Mouse (Mus musculus) macrophage (primary cell): Measurements from ENCODE around the gene Ankfn1. TPM values are rescaled to one million over a fixed set of nuclear protein-coding genes. Genes with fewer than 3 reads are reported as not detected.

Experiments used
- H3K27ac ChIP-seq: fragments of 350-480 bp; formaldehyde crosslinking; 2 replicates; pipeline ENCODE4 v1.9.0; 2021
- H3K36me3 ChIP-seq: fragments of 350-480 bp; formaldehyde crosslinking; 2 replicates; pipeline ENCODE4 v1.9.0; 2021; ENCODE audit errors: inconsistent target
- H3K4me3 ChIP-seq: fragments of 350-480 bp; formaldehyde crosslinking; 2 replicates; pipeline ENCODE4 v1.9.0; 2021; ENCODE audit errors: inconsistent target
- H3K79me2 ChIP-seq: fragments of 350-480 bp; formaldehyde crosslinking; 2 replicates; pipeline ENCODE4 v1.9.0; 2021; ENCODE audit errors: inconsistent target
- WGBS: methylation state at CpG from one replicate; pipeline ENCODE4 v1.1.7; 2026; ENCODE audit warnings: inconsistent platforms; ENCODE audit not compliant: missing documents; 5-methylcytosine and 5-hydroxymethylcytosine counted together
- polyA plus RNA-seq: library from polyadenylated mRNA; stranded (reverse); fragments of 250-400 nt; gene quantifications from 3 replicates; pipeline ENCODE4 v1.2.4, GENCODE M21; 2018; ENCODE audit warnings: inconsistent platforms
- total RNA-seq, 78 experiments: library from RNA; depleted of rRNA; stranded (reverse); fragments of 250-400 nt; gene quantifications; 1 replicate in 9 of 78; 2 replicates in 24 of 78; 3 replicates in 43 of 78; 4 replicates in 2 of 78; pipeline ENCODE4 v1.2.4; 2018; ENCODE audit warnings: inconsistent platforms in 56 of 78

Gene Ankfn1
- not detected for total RNA-seq (2018; cell fraction: chromatin; rRNA removed)
- not detected for total RNA-seq (2018; cell fraction: cytosol; rRNA removed)
- total RNA-seq (2018; cell fraction: nucleus; rRNA removed) = not detected
- not detected in 3 replicates for polyA plus RNA-seq

DNA sequence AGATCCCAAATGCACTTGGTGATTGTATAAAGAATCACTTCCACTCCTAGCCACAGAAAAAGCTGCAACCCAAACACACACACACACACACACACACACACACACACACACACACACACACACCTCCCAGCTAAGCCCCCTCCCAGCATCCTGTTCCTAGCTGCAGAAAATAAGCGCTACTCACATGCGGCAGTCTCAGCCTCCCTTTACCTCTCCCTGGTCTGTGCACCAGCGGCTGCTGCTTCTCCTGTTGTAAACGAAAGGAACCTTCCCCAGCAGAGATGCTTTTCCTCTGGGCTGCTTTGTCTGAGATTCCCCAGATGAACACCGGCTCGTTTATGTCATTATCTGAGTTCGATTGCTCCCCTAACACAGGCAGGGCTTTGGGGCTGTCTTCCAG is at the start of gene Ankfn1:
TSS of gene Ankfn1 (minus strand) at position 223 of the 400 bp plus-strand sequence.
- Histone ChIP-seq H3K36me3 (no peaks in the 10 kb centered on the region), H3K4me3 (no peak within 1 kb of the TSS), H3K79me2 (no peaks in the 10 kb centered on the region), H3K27ac (no peak within 1 kb of the TSS)
- WGBS = 19% methylated on average over 6 of the region's 7 CpGs

DNA sequence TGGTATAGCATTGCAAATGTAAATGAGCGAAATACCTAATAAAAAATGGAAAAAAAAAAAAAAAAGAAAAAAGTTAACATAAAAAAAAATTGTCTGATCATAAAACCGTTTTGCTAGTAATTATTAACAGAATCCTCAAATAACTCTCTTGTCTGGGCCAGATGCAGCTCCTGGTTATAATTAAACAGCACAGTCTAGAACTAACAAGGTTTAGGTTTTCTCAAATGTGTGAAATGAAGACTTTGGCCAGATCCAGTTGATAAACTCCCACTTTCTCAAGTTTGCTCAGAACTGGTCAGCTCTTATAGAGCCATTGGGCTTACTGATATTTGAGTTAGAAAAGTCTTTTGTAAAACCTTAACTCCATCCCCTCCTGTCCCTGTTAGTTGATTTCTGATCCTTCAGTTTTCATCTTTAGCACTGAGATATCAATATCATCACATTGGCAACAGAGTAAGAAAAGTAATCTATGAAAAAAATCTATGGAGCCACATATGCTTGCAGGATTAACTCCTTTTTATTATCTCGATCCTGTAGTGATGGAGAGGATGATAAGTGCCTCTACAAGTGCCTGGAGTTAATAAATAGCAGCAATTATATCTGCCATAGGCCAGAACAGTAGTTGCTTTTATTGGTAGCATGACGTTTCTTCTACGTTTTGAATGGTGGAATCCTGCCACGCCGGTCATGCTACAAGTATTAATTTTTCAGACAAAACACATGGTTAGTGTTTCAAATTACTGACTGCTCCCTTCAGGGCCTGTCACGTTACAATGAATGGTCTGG is 46.4 kb upstream of the Ankfn1 start:
- no peak overlapping the region for H3K27ac ChIP-seq
- WGBS = 88% methylated on average over 7 of the region's 8 CpGs
- no peak overlapping the region for H3K4me3 ChIP-seq
- no peaks in the 10 kb centered on the region for H3K36me3 ChIP-seq
- no peaks in the 10 kb centered on the region for H3K79me2 ChIP-seq

DNA sequence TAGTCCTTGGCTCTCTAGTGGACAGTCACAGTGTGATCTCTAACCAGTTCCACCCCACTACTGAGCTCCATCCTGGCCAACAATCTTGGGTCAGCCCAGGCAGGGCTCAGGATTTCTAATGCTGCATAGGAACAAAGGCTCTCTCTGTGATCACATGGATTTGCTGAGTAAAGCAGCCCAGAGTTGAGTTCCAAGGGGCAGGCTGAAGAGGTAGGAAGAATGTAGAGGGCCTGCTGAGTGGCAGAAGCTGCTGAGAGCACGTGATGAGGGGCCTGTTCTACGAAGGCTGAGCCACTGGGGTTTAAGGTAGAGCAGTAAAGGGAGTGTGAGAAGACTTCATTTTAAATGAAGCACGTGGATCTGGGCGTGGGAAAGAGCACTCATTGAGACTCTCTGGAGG is 41.1 kb upstream of the Ankfn1 start:
- WGBS = 70% methylated on average over 4 of the region's 4 CpGs
- H3K27ac ChIP-seq = no peak overlapping the region
- H3K36me3 ChIP-seq = no peaks in the 10 kb centered on the region
- H3K79me2 ChIP-seq = no peaks in the 10 kb centered on the region
- no peak overlapping the region for H3K4me3 ChIP-seq

DNA sequence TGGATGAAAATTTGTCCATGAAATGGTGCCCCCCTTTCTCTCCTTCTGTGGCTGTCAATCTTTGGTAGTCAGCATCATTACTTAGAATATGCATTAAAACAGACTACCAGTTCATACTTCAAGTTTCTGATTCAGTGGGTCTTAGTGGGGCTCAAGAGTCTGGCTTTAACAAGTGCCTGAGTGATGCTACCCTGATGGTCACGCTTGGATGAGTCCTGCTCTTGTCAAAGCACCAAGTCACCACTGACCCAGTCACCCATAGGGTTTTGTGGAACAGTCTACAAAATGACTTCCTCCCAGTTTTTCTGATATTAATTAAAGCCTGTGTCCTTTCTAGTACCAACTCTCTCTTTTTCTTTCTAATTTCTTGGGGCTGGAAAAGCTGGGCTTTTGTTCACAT is 34.0 kb upstream of the Ankfn1 start:
- Histone ChIP-seq H3K4me3 (no peak overlapping the region), H3K36me3 (no peaks in the 10 kb centered on the region), H3K79me2 (no peaks in the 10 kb centered on the region), H3K27ac (no peak overlapping the region)
- 93% methylated on average over 1 of the region's 1 CpGs for WGBS

DNA sequence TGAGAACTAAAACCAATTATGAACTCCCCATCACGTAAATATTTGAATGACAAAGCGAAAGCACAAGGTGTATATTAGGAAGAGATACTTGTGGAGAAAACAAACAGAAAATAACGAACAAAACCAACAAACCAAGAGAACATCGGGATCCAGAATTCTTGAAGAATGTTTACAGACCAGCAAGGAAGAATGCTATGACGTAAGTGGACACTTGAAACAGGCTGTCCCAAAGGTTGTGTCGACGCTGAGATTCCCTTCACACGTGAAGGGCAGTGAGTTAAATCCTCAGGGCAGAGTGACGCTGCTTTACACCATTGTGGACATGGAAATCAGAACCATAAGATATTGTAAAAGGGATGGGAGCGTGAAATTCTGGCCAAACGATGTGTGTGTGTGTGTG is 30.5 kb upstream of the Ankfn1 start:
- 87% methylated on average over 10 of the region's 11 CpGs for WGBS
- H3K4me3 ChIP-seq = no peak overlapping the region
- H3K27ac ChIP-seq = no peak overlapping the region
- no peaks in the 10 kb centered on the region for H3K79me2 ChIP-seq
- no peaks in the 10 kb centered on the region for H3K36me3 ChIP-seq

DNA sequence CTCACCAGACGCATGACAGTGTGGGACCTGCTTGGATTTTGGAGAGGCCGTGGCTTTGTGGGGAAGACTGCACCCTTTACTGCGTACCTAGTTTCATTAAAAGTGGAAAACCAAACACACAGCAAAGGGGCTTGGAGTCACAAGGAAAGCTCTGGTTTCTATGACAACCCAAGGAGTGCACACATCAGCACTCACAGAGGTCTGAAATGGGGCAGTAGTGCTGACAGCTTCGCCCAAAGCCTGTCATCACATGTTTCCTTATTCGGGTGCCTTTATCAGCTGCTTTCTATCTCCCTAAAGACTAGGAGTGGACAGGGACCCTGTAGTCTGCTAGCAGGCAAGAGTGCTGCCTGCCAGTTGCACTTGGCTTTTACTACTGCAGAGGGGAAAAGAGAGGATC is 27.4 kb upstream of the Ankfn1 start:
- no peaks in the 10 kb centered on the region for H3K36me3 ChIP-seq
- H3K79me2 ChIP-seq = no peaks in the 10 kb centered on the region
- no peak overlapping the region for H3K4me3 ChIP-seq
- 78% methylated on average over 5 of the region's 5 CpGs for whole genome bisulfite sequencing
- H3K27ac ChIP-seq = no peak overlapping the region

DNA sequence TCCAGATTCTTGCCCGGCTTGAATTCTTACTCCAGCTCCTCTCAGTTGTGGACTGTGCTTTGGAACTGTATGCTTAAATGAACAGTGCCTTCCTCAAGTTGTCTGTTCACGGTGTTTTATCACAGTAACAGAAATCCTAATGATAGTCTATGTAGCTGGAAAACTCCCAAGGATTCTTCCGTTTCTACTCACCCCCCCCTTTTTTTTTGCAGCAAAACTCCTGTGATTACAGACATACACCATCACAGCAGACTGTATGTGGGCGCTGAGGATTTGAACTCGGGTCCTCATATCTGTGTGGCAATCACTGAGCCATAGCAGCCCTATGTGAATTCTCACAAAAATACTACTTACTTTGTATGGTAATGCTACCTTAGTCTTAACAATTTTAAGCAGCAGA is 26.5 kb upstream of the Ankfn1 start:
- 80% methylated on average over 5 of the region's 5 CpGs for WGBS
- Histone ChIP-seq H3K79me2 (no peaks in the 10 kb centered on the region), H3K4me3 (no peak overlapping the region), H3K36me3 (no peaks in the 10 kb centered on the region), H3K27ac (no peak overlapping the region)

DNA sequence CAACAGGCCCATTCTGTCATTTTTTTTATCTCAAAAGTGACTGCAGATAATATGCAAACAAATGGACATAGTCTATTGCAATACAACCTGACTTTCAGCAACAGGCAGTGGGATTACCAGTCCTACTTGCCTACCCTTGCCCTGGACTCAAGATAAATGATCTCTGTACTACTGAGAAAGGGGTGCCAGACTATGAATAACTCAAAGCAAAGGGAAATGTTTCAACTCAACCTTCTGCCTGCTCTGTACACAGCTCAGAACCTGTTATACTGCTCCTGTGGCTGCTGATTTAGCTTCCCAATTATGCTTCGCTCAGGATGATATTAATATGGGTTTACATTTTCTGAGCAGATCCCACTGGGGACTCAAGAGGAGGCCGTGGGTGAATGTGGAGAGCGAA is 15.3 kb upstream of the Ankfn1 start:
- 87% methylated on average over 3 of the region's 3 CpGs for WGBS
- Histone ChIP-seq H3K4me3 (no peak overlapping the region), H3K36me3 (no peaks in the 10 kb centered on the region), H3K27ac (no peak overlapping the region), H3K79me2 (no peaks in the 10 kb centered on the region)

DNA sequence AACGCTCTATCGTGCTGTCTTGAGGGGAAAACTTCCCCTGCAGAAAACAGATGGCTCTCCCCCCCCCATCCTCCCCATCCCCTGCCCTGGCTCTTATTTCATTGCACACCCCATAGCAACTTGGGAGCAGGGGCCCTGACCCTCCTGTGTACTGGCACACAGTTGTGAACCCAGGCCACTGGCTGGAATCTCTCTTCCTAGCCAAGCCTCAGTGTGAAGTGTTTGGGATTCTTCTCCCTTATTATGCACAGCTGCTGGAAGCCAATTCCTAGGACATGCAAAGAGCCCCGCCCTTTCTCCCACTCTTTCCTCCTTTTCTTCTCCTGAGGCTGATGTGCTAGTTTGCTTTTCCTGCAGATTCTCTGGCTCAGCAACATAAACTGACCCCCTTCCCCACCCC is 1.4 kb downstream of the Ankfn1 start:
- H3K36me3 ChIP-seq = no peaks in the 10 kb centered on the region
- WGBS = 73% methylated on average over 3 of the region's 3 CpGs
- H3K4me3 ChIP-seq = no peak overlapping the region
- H3K79me2 ChIP-seq = no peaks in the 10 kb centered on the region
- no peak overlapping the region for H3K27ac ChIP-seq

DNA sequence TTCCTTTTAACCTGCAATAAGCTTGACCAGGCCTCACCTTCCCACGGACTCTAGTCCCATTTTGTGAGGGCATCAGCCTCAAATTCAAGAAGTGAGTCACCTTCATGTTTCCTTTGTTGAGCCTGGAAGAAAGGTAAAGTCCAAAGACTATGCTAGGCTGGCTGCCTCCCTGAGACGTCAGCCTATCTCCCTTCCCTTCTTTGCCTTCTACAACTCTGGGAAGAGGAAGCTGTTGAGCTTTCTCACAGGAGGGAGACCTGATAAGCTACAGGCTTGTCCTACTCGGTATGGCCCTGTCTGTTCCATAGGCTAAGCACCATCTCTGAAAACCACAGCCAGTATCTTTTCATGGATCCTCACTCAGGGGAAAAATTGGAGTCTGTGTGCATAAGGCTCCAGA is 2.5 kb downstream of the Ankfn1 start:
- no peaks in the 10 kb centered on the region for H3K79me2 ChIP-seq
- H3K36me3 ChIP-seq = no peaks in the 10 kb centered on the region
- no peak overlapping the region for H3K27ac ChIP-seq
- H3K4me3 ChIP-seq = no peak overlapping the region
- WGBS = 45% methylated on average over 3 of the region's 3 CpGs

DNA sequence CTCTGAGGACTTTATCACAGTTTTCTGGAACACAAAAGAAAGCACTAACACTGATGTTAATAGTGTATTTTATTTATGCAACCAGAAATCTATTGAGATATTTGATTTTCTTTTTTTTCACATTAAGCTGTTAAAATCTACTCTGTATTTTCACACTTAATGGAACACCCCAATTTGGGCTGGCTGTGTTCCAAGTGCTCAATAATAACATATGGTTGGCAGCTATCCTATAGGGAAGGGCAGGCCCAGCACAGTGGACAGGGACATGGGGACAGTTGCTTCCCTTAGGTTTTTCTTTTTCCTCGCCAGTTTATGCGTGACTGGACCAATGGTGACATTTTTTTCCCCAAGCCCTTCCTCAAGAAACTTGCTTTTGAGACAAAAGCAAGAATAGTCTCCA is 4.5 kb downstream of the Ankfn1 start:
- H3K27ac ChIP-seq = no peak overlapping the region
- no peaks in the 10 kb centered on the region for H3K79me2 ChIP-seq
- H3K4me3 ChIP-seq = no peak overlapping the region
- WGBS = 84% methylated on average over 2 of the region's 2 CpGs
- H3K36me3 ChIP-seq = no peaks in the 10 kb centered on the region

DNA sequence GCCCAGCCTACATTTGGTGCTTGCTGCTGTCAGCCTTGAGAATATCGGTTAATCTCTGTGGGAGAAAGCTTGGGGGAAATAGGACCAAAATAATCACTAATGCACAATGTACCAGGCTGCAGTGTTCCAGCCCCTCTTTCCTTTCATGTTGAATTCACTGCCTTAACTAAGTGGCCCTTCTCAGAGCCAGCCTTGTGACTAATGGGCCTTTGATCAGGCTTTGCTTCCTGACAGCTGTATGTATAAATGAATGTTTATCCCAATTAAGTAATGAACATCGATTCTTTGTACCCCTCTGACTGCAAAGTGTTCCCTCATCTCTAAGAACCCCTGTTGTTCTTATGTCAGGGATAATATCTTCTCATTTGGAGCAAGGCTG is 11.7 kb downstream of the Ankfn1 start:
- Histone ChIP-seq H3K36me3 (no peaks in the 10 kb centered on the region), H3K27ac (no peak overlapping the region), H3K79me2 (no peaks in the 10 kb centered on the region), H3K4me3 (no peak overlapping the region)
- 74% methylated on average over 2 of the region's 2 CpGs for WGBS

DNA sequence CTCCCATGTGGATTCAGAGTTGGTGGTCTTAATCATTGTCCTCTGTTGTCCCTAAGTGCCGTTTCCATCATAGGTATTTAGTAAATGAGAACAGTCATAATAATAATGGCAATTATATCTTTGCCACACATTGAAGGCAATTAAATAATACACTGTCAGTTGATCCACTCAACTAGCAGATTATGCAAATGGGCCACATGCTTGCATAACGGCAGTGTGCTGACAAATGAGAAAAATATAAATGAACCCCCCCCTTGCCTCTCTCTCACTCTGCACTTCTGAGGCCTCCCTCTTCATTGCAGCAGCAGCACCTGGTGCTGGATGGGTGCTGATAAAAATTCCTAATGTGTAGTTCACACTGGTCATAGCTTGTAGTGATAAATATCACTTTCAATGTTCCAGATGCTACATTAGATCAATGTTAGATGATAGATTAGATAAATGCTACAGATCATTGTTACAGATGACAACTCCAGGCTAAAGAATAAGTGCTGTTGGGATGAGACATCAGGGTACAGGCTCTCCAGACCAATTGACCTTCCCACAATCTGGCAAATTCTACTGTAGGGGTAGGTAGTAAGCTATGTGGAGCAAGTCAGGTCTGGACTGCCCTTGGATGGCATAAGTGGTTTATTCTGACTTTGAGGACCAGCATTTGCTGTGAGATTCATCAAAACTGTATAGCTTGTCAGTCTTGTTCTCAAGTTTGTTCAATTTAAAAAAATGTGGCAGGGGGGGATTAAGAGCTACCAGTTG is 12.3 kb downstream of the Ankfn1 start:
- Histone ChIP-seq H3K4me3 (no peak overlapping the region), H3K79me2 (no peaks in the 10 kb centered on the region), H3K27ac (no peak overlapping the region), H3K36me3 (no peaks in the 10 kb centered on the region)
- WGBS = 94% methylated on average over 2 of the region's 2 CpGs

DNA sequence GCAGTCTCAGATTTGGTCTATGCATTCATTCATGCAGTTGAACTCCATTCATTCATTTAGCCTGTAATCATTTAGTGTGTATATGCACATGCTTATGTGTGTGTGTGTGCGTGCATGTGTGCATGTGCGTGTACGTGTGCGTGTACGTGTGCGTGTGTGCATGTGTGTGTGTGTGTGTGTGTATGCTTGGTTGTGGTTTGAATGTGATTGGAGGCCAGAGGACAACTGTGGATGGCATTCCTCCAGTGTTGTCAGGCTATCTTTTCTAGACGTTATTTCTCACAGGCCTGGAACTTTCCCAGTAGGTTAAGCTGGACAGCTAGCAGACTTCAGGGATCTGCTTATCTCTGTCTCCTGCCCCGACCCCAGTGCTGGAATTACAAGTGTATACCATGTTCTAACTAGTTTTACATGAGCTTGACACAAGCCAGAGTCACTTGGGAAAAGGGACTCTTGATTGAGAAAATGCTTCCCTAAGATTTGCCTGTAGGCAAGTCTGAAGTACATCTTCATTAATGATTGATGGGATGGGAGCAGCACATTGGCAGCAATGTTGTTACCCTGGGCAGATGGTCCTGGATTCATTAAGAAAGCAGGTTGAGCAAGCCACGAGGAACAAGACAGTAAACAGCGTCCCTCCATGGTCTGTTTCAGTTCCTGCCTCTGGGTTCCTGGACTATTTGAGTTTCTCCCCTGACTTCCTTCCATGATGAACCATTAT is 43.3 kb downstream of the Ankfn1 start:
- Histone ChIP-seq H3K27ac (no peak overlapping the region), H3K79me2 (no peaks in the 10 kb centered on the region), H3K4me3 (no peak overlapping the region), H3K36me3 (no peaks in the 10 kb centered on the region)
- WGBS = 87% methylated on average over 10 of the region's 10 CpGs

DNA sequence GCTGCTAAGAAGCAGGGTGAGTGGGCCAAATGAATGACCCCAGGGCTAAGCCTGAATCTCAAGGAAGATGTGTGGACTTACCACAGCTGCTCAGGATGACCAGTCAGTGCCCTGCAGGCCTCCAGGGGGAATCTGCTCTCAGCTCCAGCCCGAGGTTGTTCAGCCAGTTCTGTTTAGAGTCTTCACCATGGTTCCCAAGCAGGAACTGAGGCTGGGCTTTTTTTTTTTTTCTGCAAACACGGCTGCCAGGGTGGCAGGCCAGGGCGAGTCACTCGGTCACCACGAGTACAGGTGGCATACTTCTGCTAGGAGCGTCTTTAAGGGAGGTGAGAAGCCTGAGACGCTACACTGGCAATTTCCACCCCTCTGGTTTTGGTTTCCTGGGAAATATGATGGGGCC is 43.9 kb downstream of the Ankfn1 start:
- no peak overlapping the region for H3K4me3 ChIP-seq
- WGBS = 75% methylated on average over 7 of the region's 7 CpGs

More for the DNA sequence above, 43.9 kb downstream of the Ankfn1 start:
- Histone ChIP-seq H3K27ac (no peak overlapping the region), H3K79me2 (no peaks in the 10 kb centered on the region), H3K36me3 (no peaks in the 10 kb centered on the region)
